ENCODE assay signal across 20 mouse cellular contexts in the genomic region with DNA sequence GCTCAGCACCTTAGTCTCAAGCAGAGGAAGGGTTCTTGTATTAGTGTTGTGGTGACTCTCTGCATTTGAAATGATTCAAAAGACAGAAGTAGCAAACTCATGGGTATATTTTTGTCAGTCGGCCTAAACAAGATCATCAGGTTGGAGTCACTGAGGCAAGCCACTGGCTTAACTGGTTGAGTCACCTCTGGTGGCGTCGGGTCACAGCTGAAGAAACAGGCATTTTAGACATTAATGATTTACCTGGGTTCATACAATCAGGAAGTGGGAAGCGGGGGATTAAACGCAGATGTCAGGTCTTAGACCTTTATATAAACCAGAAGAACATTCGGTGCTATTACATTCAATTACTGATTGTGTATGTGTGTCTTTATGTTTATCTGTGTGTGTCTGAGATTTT. TPM values are rescaled to one million over a fixed set of nuclear protein-coding genes. Genes with fewer than 3 reads are reported as not detected.
DNase-seq lines count a peak whose midpoint lies in the region; ATAC-seq and TF ChIP-seq lines count a peak whose summit lies in the region.
"Had no signal": no experiment of that assay in that cellular context is flagged by ENCODE, and none has a peak within 500 bp of the region (broad histone marks: within the 10 kb centered on the region; RNA-seq: fewer than 3 reads in every experiment).

No protein-coding gene starts in this region.

- no peaks in the 10 kb centered on the region for H3K36me3 ChIP-seq in intestine, postnatal 0 days (ENCODE audit: control insufficient read depth, insufficient read depth)
- no peaks in the 10 kb centered on the region for H3K36me3 ChIP-seq in kidney, embryonic 16.5 days (ENCODE audit: insufficient read depth, low read length)
- H3K36me3 ChIP-seq in stomach, embryonic 16.5 days (ENCODE audit: control insufficient read depth, insufficient read depth, low read length) = no peaks in the 10 kb centered on the region
- H3K36me3 ChIP-seq: heart, embryonic 13.5 days; hindbrain, embryonic 15.5 days; liver, embryonic 12.5 days had no signal

- no peaks in the 10 kb centered on the region for H3K27me3 ChIP-seq in intestine, postnatal 0 days (replicated peaks; ENCODE audit: control insufficient read depth, insufficient read depth, low read length)
- H3K27me3 ChIP-seq in kidney, embryonic 16.5 days (ENCODE audit: insufficient read depth, low read length) = no peaks in the 10 kb centered on the region
- no peaks in the 10 kb centered on the region for H3K27me3 ChIP-seq in stomach, embryonic 16.5 days (ENCODE audit: control insufficient read depth, insufficient read depth, low read length)
- H3K27me3 ChIP-seq: heart, embryonic 13.5 days; hindbrain, embryonic 15.5 days; liver, embryonic 12.5 days had no signal

- no peak overlapping the region for H3K4me2 ChIP-seq in intestine, postnatal 0 days (replicated peaks; ENCODE audit: low read depth)
- no peak overlapping the region for H3K4me2 ChIP-seq in kidney, embryonic 16.5 days (replicated peaks; ENCODE audit: low read depth, low read length)
- H3K4me2 ChIP-seq in stomach, embryonic 16.5 days (ENCODE audit: low read depth, low read length) = no peak overlapping the region
- H3K4me2 ChIP-seq: heart, embryonic 13.5 days; hindbrain, embryonic 15.5 days; liver, embryonic 12.5 days; lung, embryonic 14.5 days had no signal

- no peak overlapping the region for H3K9ac ChIP-seq in intestine, postnatal 0 days (ENCODE audit: low read depth, low read length)
- H3K9ac ChIP-seq in kidney, embryonic 16.5 days (replicated peaks; ENCODE audit: low read length) = no peak overlapping the region
- H3K9ac ChIP-seq in stomach, embryonic 16.5 days (ENCODE audit: low read length) = no peak overlapping the region
- H3K9ac ChIP-seq: heart, embryonic 13.5 days; hindbrain, embryonic 15.5 days; liver, embryonic 12.5 days; lung, embryonic 14.5 days had no signal

- 25% methylated on average over 6 of the region's 6 CpGs for WGBS in intestine, postnatal 0 days
- 35% methylated on average over 6 of the region's 6 CpGs for WGBS in kidney, embryonic 16.5 days
- WGBS in stomach, embryonic 16.5 days = 54% methylated on average over 6 of the region's 6 CpGs

- peak; percentile 79; the same call in 1 of the 2 replicates for ATAC-seq in intestine, postnatal 0 days
- peak; percentile 72 for ATAC-seq in kidney, embryonic 16.5 days (ENCODE audit: low FRiP score, low TSS enrichment)
- peak; percentile 63; the same call in 1 of the 2 replicates for ATAC-seq in stomach, embryonic 16.5 days (ENCODE audit: insufficient read depth, low FRiP score)
- ATAC-seq in megakaryocyte progenitor cell, adult 5-6 weeks (replicated peaks; ENCODE audit: poor library complexity) = no peak
- ATAC-seq in inflammation-experienced regulatory T-cells, adult 6 months = no peak
- ATAC-seq: forebrain, embryonic 16.5 days; liver, embryonic 12.5 days had no signal

- no peak for TF ChIP-seq CTCF in intestine, postnatal 0 days (IDR thresholded peaks at IDR 0.05; ENCODE audit: low read depth)

- H3K4me1 ChIP-seq in intestine, postnatal 0 days (replicated peaks; ENCODE audit: control insufficient read depth, insufficient read depth, low read length) = no peaks in the 10 kb centered on the region
- H3K4me1 ChIP-seq in kidney, embryonic 16.5 days (ENCODE audit: insufficient read depth, low read length) = peaks cover 24% of the 10 kb centered on the region
- H3K4me1 ChIP-seq in stomach, embryonic 16.5 days (ENCODE audit: control insufficient read depth, insufficient read depth, low read length) = no peaks in the 10 kb centered on the region; the same call in 1 of the 2 replicates
- H3K4me1 ChIP-seq: hindbrain, embryonic 15.5 days had no signal

- H3K9me3 ChIP-seq in intestine, postnatal 0 days (ENCODE audit: control insufficient read depth) = no peaks in the 10 kb centered on the region
- no peaks in the 10 kb centered on the region for H3K9me3 ChIP-seq in kidney, embryonic 16.5 days (ENCODE audit: low read length)
- H3K9me3 ChIP-seq in stomach, embryonic 16.5 days (replicated peaks; ENCODE audit: control insufficient read depth, low read length) = no peaks in the 10 kb centered on the region
- H3K9me3 ChIP-seq: heart, embryonic 13.5 days; hindbrain, embryonic 15.5 days; liver, embryonic 12.5 days had no signal

- no peak overlapping the region for H3K27ac ChIP-seq in intestine, postnatal 0 days (ENCODE audit: low read depth, low read length)
- H3K27ac ChIP-seq in kidney, embryonic 16.5 days (ENCODE audit: low read length) = peak overlapping the region; percentile 86
- H3K27ac ChIP-seq in stomach, embryonic 16.5 days (ENCODE audit: low read length) = 0 out of 2 replicates have a peak overlapping the region, but pooled peaks have one; percentile 15
- H3K27ac ChIP-seq: heart, embryonic 13.5 days; hindbrain, embryonic 15.5 days; liver, embryonic 12.5 days had no signal

- peak; percentile 37 for DNase-seq in fat pad, adult 2 months (ENCODE audit: extremely low read depth, low read depth, low spot score)
- DNase-seq in yolk sac, embryonic 10.5 days (ENCODE audit: low spot score) = no peak
- DNase-seq: adrenal gland, postnatal 25 days; cerebellum, adult 18-20 months; cerebellum, postnatal 36 days; heart, postnatal 36 days; lung, embryonic 14.5 days; midbrain, embryonic 14.5 days; right cerebral cortex, postnatal 25 days; thymus, postnatal 25 days had no signal

- H3K4me3 ChIP-seq in intestine, postnatal 0 days (ENCODE audit: low read depth, low read length) = no peak overlapping the region
- H3K4me3 ChIP-seq in kidney, embryonic 16.5 days (ENCODE audit: low read length) = no peak overlapping the region
- no peak overlapping the region for H3K4me3 ChIP-seq in stomach, embryonic 16.5 days (replicated peaks; ENCODE audit: low read length)
- H3K4me3 ChIP-seq: heart, embryonic 13.5 days; hindbrain, embryonic 15.5 days; liver, embryonic 12.5 days; myocyte had no signal

RNA-seq across cellular contexts. Expression of gene Ppp4r2, which starts 7.4 kb away (rescaled TPM):
- polyA plus RNA-seq in intestine, postnatal 0 days (2015; fragmentation: Nextera tagmentation; extraction: Ambion mirVana) = 8.6 and 10.0 TPM in 2 replicates
- polyA plus RNA-seq in kidney, embryonic 16.5 days (2015; fragmentation: Nextera tagmentation; extraction: Ambion mirVana) = 16.7 and 17.7 TPM in 2 replicates
- polyA plus RNA-seq in stomach, embryonic 16.5 days (2015; fragmentation: Nextera tagmentation; extraction: Ambion mirVana) = 10.5 and 12.7 TPM in 2 replicates
- total RNA-seq in megakaryocyte progenitor cell, adult 5-6 weeks (2015) = 48.8 and 48.9 TPM in 2 replicates
- total RNA-seq in megakaryocyte progenitor cell, adult 5-6 weeks (2017) = 62.6 and 92.3 TPM in 2 replicates
- polyA plus RNA-seq in inflammation-experienced regulatory T-cells, adult 6 months (2017; shearing (Covaris generic)) = 10 to 100 TPM; 22.8 to 35.4 (median 30.6) TPM

Comparison
In these comparisons a context has a peak if more than half of its experiments do, and no peak if none do; other contexts are left out.
1. ATAC-seq: peak in intestine, postnatal 0 days (single experiment), kidney, embryonic 16.5 days (single experiment) and stomach, embryonic 16.5 days (single experiment); none in megakaryocyte progenitor cell, adult 5-6 weeks (single experiment) and inflammation-experienced regulatory T-cells, adult 6 months (single experiment).